Comparison of ENCODE assay signal across 8 mouse cellular contexts in genomic region chr4:142083193-142083592, GRCm38 (mm10). TPM values are rescaled to one million over a fixed set of nuclear protein-coding genes. Genes with fewer than 3 reads are reported as not detected.
DNase-seq lines count a peak whose midpoint lies in the region; ATAC-seq and TF ChIP-seq lines count a peak whose summit lies in the region.

No protein-coding gene starts in this region.

- no peaks in the 10 kb centered on the region for H3K27me3 ChIP-seq in ES-Bruce4 (ENCODE audit: control insufficient read depth, insufficient read depth, low read length, poor library complexity, severe bottlenecking)
- no peaks in the 10 kb centered on the region for H3K27me3 ChIP-seq in heart, postnatal 0 days (ENCODE audit: control insufficient read depth, insufficient read depth, low read length)
- H3K27me3 ChIP-seq in liver, postnatal 0 days (ENCODE audit: insufficient read depth, low read length), result peaks cover 17% of the 10 kb centered on the region; the same call in 1 of the 2 replicates

- no peak for TF ChIP-seq CTCF in ES-Bruce4 (IDR thresholded peaks at IDR 0.05; ENCODE audit: low read depth, low read length)
- no peak for TF ChIP-seq CTCF in heart, postnatal 0 days (IDR thresholded peaks at IDR 0.05; ENCODE audit: low read depth)
- TF ChIP-seq CTCF in liver, postnatal 0 days (IDR thresholded peaks at IDR 0.05; ENCODE audit: low read depth), result no peak

- H3K9ac ChIP-seq in ES-Bruce4 (ENCODE audit: low read depth, poor library complexity, severe bottlenecking), result peak overlapping the region; percentile 77
- peak overlapping the region; percentile 69; the same call in 1 of the 2 replicates for H3K9ac ChIP-seq in heart, postnatal 0 days (replicated peaks; ENCODE audit: low read depth, low read length)
- peak overlapping the region; percentile 38; the same call in 1 of the 2 replicates for H3K9ac ChIP-seq in liver, postnatal 0 days (replicated peaks)

- DNase-seq in heart, adult 11 months, result peak; percentile 87
- no peak for DNase-seq in heart, postnatal 4 days
- no peak for DNase-seq in heart, postnatal 0 days (ENCODE audit: low spot score)
- no peak for DNase-seq in liver, postnatal 0 days
- DNase-seq in ovary, postnatal 10 days (ENCODE audit: low spot score), result no peak
- no peak for DNase-seq in left cerebral cortex, postnatal 36 days (ENCODE audit: low spot score in 2 of 2)
- no peak for DNase-seq in gastrocnemius, adult 18-20 months (ENCODE audit: low spot score)

- H3K9me3 ChIP-seq in ES-Bruce4 (replicated peaks; ENCODE audit: control insufficient read depth, insufficient read depth, low read length, poor library complexity, severe bottlenecking), result no peaks in the 10 kb centered on the region
- no peaks in the 10 kb centered on the region for H3K9me3 ChIP-seq in heart, postnatal 0 days (replicated peaks; ENCODE audit: control insufficient read depth, low read length)
- no peaks in the 10 kb centered on the region for H3K9me3 ChIP-seq in liver, postnatal 0 days (ENCODE audit: low read length)

- no peak for TF ChIP-seq POLR2A in ES-Bruce4 (IDR thresholded peaks at IDR 0.05; ENCODE audit: insufficient read depth, low read length)

- WGBS in heart, postnatal 0 days, result 42% methylated on average over 6 of the region's 6 CpGs
- 33% methylated on average over 6 of the region's 6 CpGs for WGBS in liver, postnatal 0 days (ENCODE audit: insufficient replicate concordance)

- peaks cover 6% of the 10 kb centered on the region for H3K4me1 ChIP-seq in ES-Bruce4 (ENCODE audit: control insufficient read depth, insufficient read depth, low read length)
- peaks cover 39% of the 10 kb centered on the region for H3K4me1 ChIP-seq in heart, postnatal 0 days (ENCODE audit: control insufficient read depth, insufficient read depth)
- peaks cover 30% of the 10 kb centered on the region for H3K4me1 ChIP-seq in liver, postnatal 0 days (ENCODE audit: insufficient read depth)

- ATAC-seq in heart, postnatal 0 days (ENCODE audit: insufficient read depth, low read depth), result no peak
- ATAC-seq in liver, postnatal 0 days, result no peak

- H3K27ac ChIP-seq in ES-Bruce4 (ENCODE audit: insufficient read depth, low read length), result no peak overlapping the region
- peak overlapping the region; percentile 87 for H3K27ac ChIP-seq in heart, postnatal 0 days (ENCODE audit: low read depth)
- 0 out of 2 replicates have a peak overlapping the region, but pooled peaks have one; percentile 81 for H3K27ac ChIP-seq in liver, postnatal 0 days (ENCODE audit: low read depth)

- peak overlapping the region; percentile 98 for H3K4me2 ChIP-seq in heart, postnatal 0 days (ENCODE audit: low read depth, low read length)
- H3K4me2 ChIP-seq in liver, postnatal 0 days (ENCODE audit: low read depth, low read length), result peak overlapping the region; percentile 66

- TF ChIP-seq EP300 in ES-Bruce4 (IDR thresholded peaks at IDR 0.05; ENCODE audit: insufficient read depth, low read depth, low read length), result no peak
- no peak for TF ChIP-seq EP300 in heart, postnatal 0 days (IDR thresholded peaks at IDR 0.05; ENCODE audit: low read depth)
- no peak for TF ChIP-seq EP300 in liver, postnatal 0 days (IDR thresholded peaks at IDR 0.05; ENCODE audit: low read depth)

- H3K4me3 ChIP-seq in ES-Bruce4 (ENCODE audit: low read depth, low read length), result peak overlapping the region; percentile 60
- peak overlapping the region; percentile 75 for H3K4me3 ChIP-seq in heart, postnatal 0 days (ENCODE audit: low read depth, low read length)
- peak overlapping the region; percentile 55 for H3K4me3 ChIP-seq in liver, postnatal 0 days (ENCODE audit: low read depth, low read length)

- no peaks in the 10 kb centered on the region for H3K36me3 ChIP-seq in ES-Bruce4 (ENCODE audit: control insufficient read depth, insufficient read depth, low read length, poor library complexity, severe bottlenecking)
- no peaks in the 10 kb centered on the region for H3K36me3 ChIP-seq in heart, postnatal 0 days (replicated peaks; ENCODE audit: control insufficient read depth, insufficient read depth, low read length)
- H3K36me3 ChIP-seq in liver, postnatal 0 days (replicated peaks; ENCODE audit: insufficient read depth, low read length), result no peaks in the 10 kb centered on the region

- intact Hi-C loops in left cerebral cortex, postnatal 36 days (cut with DNase I), result no loop called here

RNA-seq across cellular contexts. Expression of gene Tmem51, which starts 0.9 kb away (rescaled TPM):
- total RNA-seq in heart, postnatal 4 days (2021), result 10 to 100 TPM; 34.2 to 40.5 TPM
- 16.8 and 18.9 TPM in 2 replicates for polyA plus RNA-seq in ES-Bruce4 (2011; ENCODE audit: insufficient read depth, insufficient read length, low read depth, missing spikeins)
- total RNA-seq in heart, postnatal 0 days (2014; rRNA removed; ENCODE audit: low replicate concordance), result 27.7 and 34.4 TPM in 2 replicates
- polyA plus RNA-seq in heart, postnatal 0 days (2015; fragmentation: Nextera tagmentation; extraction: Ambion mirVana), result 39.5 and 46.8 TPM in 2 replicates
- polyA plus RNA-seq in liver, postnatal 0 days (2015; fragmentation: Nextera tagmentation; extraction: Ambion mirVana), result 13.7 and 15.7 TPM in 2 replicates
- total RNA-seq in left cerebral cortex, postnatal 36 days (2021), result 1 to 10 TPM; 4.8 to 5.4 TPM
- total RNA-seq in gastrocnemius, adult 18-20 months (2021), result under 1 TPM; 0.48 to 0.88 TPM
